Mouse (Mus musculus) adrenal gland, adult 2 months (tissue): ENCODE data around the gene Vmn2r62. TPM values are rescaled to one million over a fixed set of nuclear protein-coding genes. Genes with fewer than 3 reads are reported as not detected.
"Not testable (repeated sequence)": the region's sequence is repeated elsewhere in the genome, so short reads cannot be mapped to it uniquely, and the experiment has no call there.

Experiments
- DNase-seq: peaks from one replicate; pipeline ENCODE4 v3.0.0; 2021
- long read RNA-seq: library from polyadenylated mRNA; stranded (forward); transcript quantifications from one replicate; pipeline ENCODE4 v2.0.0, GENCODE M21; 2021
- polyA plus RNA-seq: library from polyadenylated mRNA; depleted of rRNA; stranded (reverse); fragments of >200 nt; gene quantifications from 2 replicates; pipeline ENCODE4 v1.2.3, GENCODE M21; 2012; rRNA removed
- total RNA-seq, 2 experiments: library from RNA; stranded (reverse); gene quantifications; 2 replicates each; pipeline ENCODE4 v1.2.3; 2021

The Vmn2r62 gene
- total RNA-seq (not detected), polyA plus RNA-seq (not detected in 2 replicates)
- long read RNA-seq = 0 reads

GRCm38 (mm10) chr7:42793425-42793824 lies at the start of gene Vmn2r62:
TSS of gene Vmn2r62 (minus strand) at chr7:42793525.
- not testable (repeated sequence) for DNase-seq

DNA sequence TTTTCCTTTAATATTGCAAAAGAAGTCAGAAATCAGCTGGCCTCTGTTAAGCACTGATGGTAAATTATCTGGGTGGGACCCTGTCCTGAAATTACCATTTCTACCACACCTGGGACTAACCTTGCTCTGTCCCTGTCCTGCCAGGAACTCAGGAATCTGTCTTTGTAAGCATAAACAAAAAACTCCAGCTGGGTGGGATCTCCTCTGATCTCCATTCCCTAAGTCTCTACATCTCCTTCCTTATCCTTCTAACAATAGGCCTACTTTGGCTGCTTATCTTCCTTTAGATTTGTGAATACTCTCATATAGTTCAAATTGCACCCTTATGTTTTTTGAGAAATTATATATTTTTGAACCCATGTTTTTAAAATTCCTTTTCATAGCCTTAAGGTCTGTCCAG lies 45.0 kb upstream of the Vmn2r62 start:
- not testable (repeated sequence) for DNase-seq

DNA sequence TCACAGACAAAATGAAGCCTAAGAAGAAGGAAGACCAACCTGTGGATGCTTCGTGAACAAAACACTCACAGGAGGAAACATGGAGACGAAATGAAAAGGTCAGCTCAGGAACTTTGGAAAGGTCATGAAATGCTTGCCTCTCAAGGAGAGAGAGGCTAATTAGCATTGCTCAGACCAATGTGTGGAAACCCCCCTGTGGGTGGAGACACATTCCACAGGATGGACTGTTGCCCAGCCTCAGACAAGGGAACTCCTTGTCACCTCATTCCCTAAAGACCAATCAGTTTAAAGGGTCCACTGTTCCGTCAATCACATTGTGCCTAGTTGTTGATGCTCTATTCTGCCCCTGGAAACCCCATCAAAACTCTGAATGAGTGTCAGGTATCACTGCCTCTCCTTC lies 38.9 kb upstream of the Vmn2r62 start:
- no peak for DNase-seq

- DNase-seq = no peak
These were observed 43.5 kb downstream of the Vmn2r62 start for GRCm38 (mm10) chr7:42749836-42750235.

DNA sequence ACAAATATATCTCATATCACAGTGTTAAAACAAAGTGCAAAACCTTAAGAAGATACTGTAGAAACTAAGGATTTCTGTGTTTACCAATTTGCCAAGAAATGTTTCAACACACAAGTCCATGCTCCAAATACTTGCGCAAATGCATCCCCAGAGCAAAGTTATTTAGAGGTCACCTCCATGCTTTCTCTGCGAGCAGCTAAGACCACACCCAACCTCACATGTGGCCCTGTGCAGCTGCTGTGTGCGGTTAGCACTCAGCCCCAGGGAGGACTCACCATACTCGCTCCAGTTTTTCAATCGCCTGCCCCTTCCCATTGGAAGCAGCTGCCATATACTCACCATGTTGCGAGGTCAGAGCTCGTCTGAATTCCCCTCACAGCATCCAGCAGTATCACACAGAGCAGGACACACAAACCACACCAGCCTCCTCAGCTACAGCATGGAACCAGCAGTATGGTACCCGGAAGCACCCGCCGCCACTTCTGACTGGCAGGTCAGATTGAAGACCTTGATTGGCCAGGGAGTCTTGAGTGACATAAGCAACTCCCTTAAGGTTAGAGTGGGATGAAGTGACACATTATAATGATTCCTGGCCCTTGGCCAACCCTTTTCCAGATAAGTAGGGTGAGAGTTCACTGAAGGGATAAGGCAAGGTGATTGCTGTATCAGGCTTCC lies 54.7 kb downstream of the Vmn2r62 start:
- no peak for DNase-seq

DNA sequence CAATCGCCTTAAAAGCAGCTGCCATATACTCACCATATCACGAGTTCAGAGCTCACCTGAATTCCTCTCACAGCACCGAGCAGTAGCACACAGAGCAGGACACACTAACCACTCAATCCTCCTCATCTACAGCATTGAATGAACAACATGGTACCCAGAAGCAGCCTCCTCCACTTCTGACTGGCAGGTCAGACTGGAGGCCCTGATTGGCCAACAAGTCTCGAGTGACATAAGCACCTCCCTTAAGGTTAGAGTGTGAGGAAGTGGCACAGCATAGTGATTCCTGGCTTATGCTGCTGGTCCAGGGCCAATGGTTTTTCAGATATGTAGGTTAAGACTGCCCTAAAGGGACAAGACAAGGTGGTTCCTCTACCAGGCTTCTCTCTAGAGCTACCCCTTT lies 66.4 kb downstream of the Vmn2r62 start, which contains the start of gene Gm17067:
Gene Gm17067, minus strand, starts transcription at position 101 of the 400 bp plus-strand sequence.
- DNase-seq = not testable (repeated sequence)

Other genes starting within 250 kb of the Vmn2r62 start
- gene Gm21028, start 214.9 kb downstream of the Vmn2r62 start, total RNA-seq = not detected
- gene Gm21028, start 214.9 kb downstream of the Vmn2r62 start, polyA plus RNA-seq = not detected in 2 replicates
- 1 to 10 TPM in 1 of 2 experiments, under 1 TPM in 1; 0.78 to 1.9 TPM for gene Zfp977, start 201.0 kb downstream of the Vmn2r62 start, total RNA-seq
- gene Zfp977, start 201.0 kb downstream of the Vmn2r62 start, polyA plus RNA-seq = not detected in 2 replicates
- 1 to 10 TPM; 4.1 to 5.6 TPM for gene Zfp976, start 150.9 kb downstream of the Vmn2r62 start, total RNA-seq
- gene Zfp976, start 150.9 kb downstream of the Vmn2r62 start, polyA plus RNA-seq = 0.03 and 0.04 TPM in 2 replicates
- 1 to 10 TPM; 4.4 to 4.7 TPM for gene Zfp975, start 100.8 kb downstream of the Vmn2r62 start, total RNA-seq
- gene Zfp975, start 100.8 kb downstream of the Vmn2r62 start, polyA plus RNA-seq = 0.10 and 0.11 TPM in 2 replicates
- gene Gm17067, start 66.5 kb downstream of the Vmn2r62 start, total RNA-seq = under 1 TPM; 0.17 to 0.26 TPM
- gene Gm17067, start 66.5 kb downstream of the Vmn2r62 start, polyA plus RNA-seq = not detected in 2 replicates
- under 1 TPM; 0.09 to 0.17 TPM for gene Gm2381, start 73.7 kb upstream of the Vmn2r62 start, total RNA-seq
- not detected in 2 replicates for gene Gm2381, start 73.7 kb upstream of the Vmn2r62 start, polyA plus RNA-seq
- gene Vmn2r63, start 140.3 kb upstream of the Vmn2r62 start, total RNA-seq = not detected
- not detected in 2 replicates for gene Vmn2r63, start 140.3 kb upstream of the Vmn2r62 start, polyA plus RNA-seq
- gene Gm9268, start 225.2 kb upstream of the Vmn2r62 start, total RNA-seq = not detected
- gene Gm9268, start 225.2 kb upstream of the Vmn2r62 start, polyA plus RNA-seq = not detected in 2 replicates